Mouse (Mus musculus) cortical plate, adult 2 months (tissue): Measurements from ENCODE around the gene Aktip. TPM values are rescaled to one million over a fixed set of nuclear protein-coding genes. Genes with fewer than 3 reads are reported as not detected.

Source experiments
- H3K27ac ChIP-seq: fragments of 200-500 bp; 2 replicates; pipeline ENCODE4 v1.5.1; 2012; ENCODE audit warnings: low read length, control low read depth, inconsistent platforms; ENCODE audit not compliant: insufficient read depth
- H3K4me1 ChIP-seq: fragments of 200-500 bp; 2 replicates; pipeline ENCODE4 v1.6.1; 2011; ENCODE audit warnings: low read length; ENCODE audit not compliant: control insufficient read depth, insufficient read depth
- H3K4me3 ChIP-seq: fragments of 200-500 bp; 2 replicates; pipeline ENCODE4 v1.5.1; 2011; ENCODE audit warnings: mild to moderate bottlenecking, low read length, control low read depth; ENCODE audit not compliant: insufficient read depth
- CTCF ChIP-seq: fragments of 200-500 bp; IDR thresholded peaks from 2 replicates; pipeline ENCODE4 v1.5.1; 2011; ENCODE audit warnings: mild to moderate bottlenecking, control low read depth, low read length; ENCODE audit not compliant: insufficient read depth; ENCODE audit errors: extremely low read depth
- POLR2A ChIP-seq: fragments of 200-500 bp; IDR thresholded peaks from 2 replicates; pipeline ENCODE4 v1.6.1; 2011; ENCODE audit warnings: mild to moderate bottlenecking, low read length, control low read depth; ENCODE audit not compliant: insufficient read depth; ENCODE audit errors: extremely low read depth
- polyA plus RNA-seq: library from polyadenylated mRNA; depleted of rRNA; stranded (reverse); fragments of >200 nt; gene quantifications from 2 replicates; pipeline ENCODE4 v1.2.3, GENCODE M21; 2012

The Aktip gene
- polyA plus RNA-seq, 1 experiment = 120 TPM

GRCm38 (mm10) chr8:91135308-91136181 lies 64.2 kb downstream of the Aktip start:
- no peak overlapping the region for H3K27ac ChIP-seq
- TF ChIP-seq CTCF (no peak), POLR2A (no peak)
- no peak overlapping the region for H3K4me3 ChIP-seq
- H3K4me1 ChIP-seq = peaks cover 2% of the 10 kb centered on the region; the same call in 1 of the 2 replicates

- no peak overlapping the region for H3K27ac ChIP-seq
- H3K4me1 ChIP-seq = peaks cover 2% of the 10 kb centered on the region
- H3K4me3 ChIP-seq = peak overlapping the region; percentile 13; the same call in 1 of the 2 replicates
- no peak for TF ChIP-seq CTCF
- no peak for TF ChIP-seq POLR2A
Observed at GRCm38 (mm10) chr8:91134659-91135058, 65.1 kb downstream of the Aktip start.

DNA sequence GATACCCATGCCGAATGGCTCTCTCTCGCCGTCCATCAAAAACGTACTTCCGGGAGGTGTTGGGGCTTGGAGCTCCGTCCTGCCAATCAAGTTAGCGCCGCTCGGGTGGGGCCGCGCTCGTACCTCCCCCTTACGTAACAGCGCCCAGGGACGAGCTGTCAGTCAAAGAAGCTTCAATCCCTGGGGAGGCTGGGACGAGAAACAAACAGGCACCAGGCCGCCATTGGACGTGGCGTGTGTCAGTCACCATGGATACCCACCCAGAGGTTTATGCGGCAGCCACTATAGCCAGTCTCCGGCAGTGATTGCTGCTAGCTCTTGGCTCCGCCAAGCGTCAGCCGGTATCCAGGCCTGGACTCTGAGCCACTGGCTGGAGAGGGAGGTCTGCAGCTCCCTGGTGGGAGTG lies 65.7 kb downstream of the Aktip start:
- Histone ChIP-seq H3K27ac (no peak overlapping the region), H3K4me3 (peak overlapping the region; percentile 43), H3K4me1 (peaks cover 2% of the 10 kb centered on the region)
- TF ChIP-seq CTCF (no peak), POLR2A (peak; percentile 99)

- Histone ChIP-seq H3K4me3 (peak overlapping the region; percentile 43), H3K27ac (0 out of 2 replicates have a peak overlapping the region, but pooled peaks have one; percentile 24), H3K4me1 (peaks cover 2% of the 10 kb centered on the region)
- TF ChIP-seq POLR2A (peak; percentile 67; the same call in 1 of the 2 replicates), CTCF (no peak)
Observed at GRCm38 (mm10) chr8:91133441-91134069, 66.2 kb downstream of the Aktip start.

DNA sequence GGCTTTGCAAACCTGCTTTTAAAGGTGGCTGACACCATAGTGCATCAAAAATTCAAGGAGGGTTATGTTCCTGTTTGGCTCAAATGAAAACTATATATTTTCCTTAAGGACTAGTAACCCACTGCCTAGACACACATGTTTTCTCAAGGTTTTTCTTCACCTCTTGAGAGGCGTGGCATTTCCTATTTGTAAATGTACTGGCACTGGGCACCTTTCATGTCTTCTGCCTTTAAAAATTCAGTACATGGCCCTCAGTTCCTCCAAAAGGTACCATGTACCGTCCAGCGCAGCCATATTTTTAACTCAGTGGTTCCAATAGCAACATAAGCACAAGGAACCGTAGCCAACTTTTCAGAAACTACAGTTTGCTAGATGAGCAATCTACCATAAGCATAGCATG lies 67.0 kb downstream of the Aktip start:
- Histone ChIP-seq H3K27ac (no peak overlapping the region), H3K4me1 (peaks cover 2% of the 10 kb centered on the region), H3K4me3 (peak overlapping the region; percentile 43)
- TF ChIP-seq CTCF = no peak
- no peak for TF ChIP-seq POLR2A

DNA sequence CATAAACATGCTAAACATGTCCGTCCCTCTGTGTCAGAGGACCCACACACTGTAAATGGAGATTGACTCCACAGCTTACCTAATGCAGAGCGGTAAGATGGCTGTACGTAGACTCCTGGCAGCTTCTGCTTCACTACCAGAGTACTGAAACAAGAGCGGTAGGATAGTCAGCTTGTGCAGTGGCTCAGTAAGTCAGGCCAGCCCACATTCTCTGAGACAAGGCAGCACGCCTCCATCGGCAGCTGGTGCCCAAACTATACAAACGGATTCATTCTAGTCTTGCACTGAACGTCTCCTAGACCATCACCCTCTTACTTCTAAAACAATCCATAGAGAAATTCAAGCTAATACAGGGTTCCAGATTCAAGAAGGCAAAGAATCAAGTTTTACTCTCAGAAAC lies 73.0 kb downstream of the Aktip start:
- Histone ChIP-seq H3K27ac (no peak overlapping the region; the same call in 1 of the 2 replicates), H3K4me3 (no peak overlapping the region), H3K4me1 (peaks cover 3% of the 10 kb centered on the region)
- TF ChIP-seq POLR2A = no peak
- TF ChIP-seq CTCF = no peak

- peaks cover 1% of the 10 kb centered on the region; the same call in 1 of the 2 replicates for H3K4me1 ChIP-seq
- no peak overlapping the region for H3K27ac ChIP-seq
- TF ChIP-seq CTCF (no peak), POLR2A (no peak)
- no peak overlapping the region for H3K4me3 ChIP-seq
Observed at GRCm38 (mm10) chr8:91124315-91124714, 75.5 kb downstream of the Aktip start.

DNA sequence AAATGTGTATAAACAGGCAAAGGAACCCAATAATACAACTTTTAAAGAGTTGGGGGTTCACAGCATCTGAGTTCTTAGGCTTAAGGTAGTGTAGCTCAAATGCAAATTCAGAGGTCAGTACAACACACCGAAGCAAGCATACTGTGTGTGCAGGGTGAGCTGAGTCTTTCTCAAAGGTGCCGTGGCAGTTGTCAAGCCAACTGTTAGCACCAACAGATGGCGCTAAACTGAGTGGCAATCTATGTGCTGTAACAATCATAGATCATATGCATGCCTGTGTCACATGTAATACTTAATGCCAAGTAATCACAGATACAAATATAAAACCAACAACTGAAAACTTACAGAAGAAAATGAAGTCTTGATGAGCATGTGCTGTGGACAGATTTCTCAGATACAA lies 81.6 kb downstream of the Aktip start:
- TF ChIP-seq POLR2A (no peak), CTCF (peak; percentile 36; the same call in 1 of the 2 replicates)
- Histone ChIP-seq H3K4me1 (no peaks in the 10 kb centered on the region), H3K27ac (no peak overlapping the region), H3K4me3 (no peak overlapping the region)

GRCm38 (mm10) chr8:91117537-91117936 lies 82.2 kb downstream of the Aktip start:
- TF ChIP-seq CTCF (no peak), POLR2A (no peak)
- H3K4me3 ChIP-seq = no peak overlapping the region
- H3K4me1 ChIP-seq = no peaks in the 10 kb centered on the region
- no peak overlapping the region for H3K27ac ChIP-seq
